Mouse (Mus musculus) thymus, postnatal 25 days (tissue): ENCODE results near the gene Nr2f6.
A peak's percentile ranks its signal among the peaks of the same experiment; 100 is the strongest.

Source experiments
- DNase-seq: peaks from one replicate; pipeline ENCODE4 v3.0.0; 2022

Nr2f6 gene

DNA sequence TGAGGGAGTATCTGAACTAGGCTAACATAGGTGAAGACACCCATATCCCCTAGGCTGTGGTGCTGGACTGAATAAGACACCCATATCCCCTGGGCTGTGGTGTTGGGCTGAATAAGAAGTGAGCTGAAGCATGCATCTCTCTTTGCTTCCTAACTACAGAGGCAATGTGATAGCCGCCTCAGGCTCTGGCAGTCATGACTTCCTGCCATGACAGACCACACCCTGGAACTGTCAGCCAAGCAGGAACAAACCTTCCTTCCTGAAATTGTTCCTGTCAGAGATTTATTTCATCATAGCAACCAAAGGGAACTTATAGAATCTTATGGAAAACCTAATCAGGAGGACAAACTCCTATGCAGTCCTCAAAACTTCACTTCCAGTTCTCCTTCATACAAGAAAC lies 6.5 kb upstream of the Nr2f6 start:
- DNase-seq = no peak

DNA sequence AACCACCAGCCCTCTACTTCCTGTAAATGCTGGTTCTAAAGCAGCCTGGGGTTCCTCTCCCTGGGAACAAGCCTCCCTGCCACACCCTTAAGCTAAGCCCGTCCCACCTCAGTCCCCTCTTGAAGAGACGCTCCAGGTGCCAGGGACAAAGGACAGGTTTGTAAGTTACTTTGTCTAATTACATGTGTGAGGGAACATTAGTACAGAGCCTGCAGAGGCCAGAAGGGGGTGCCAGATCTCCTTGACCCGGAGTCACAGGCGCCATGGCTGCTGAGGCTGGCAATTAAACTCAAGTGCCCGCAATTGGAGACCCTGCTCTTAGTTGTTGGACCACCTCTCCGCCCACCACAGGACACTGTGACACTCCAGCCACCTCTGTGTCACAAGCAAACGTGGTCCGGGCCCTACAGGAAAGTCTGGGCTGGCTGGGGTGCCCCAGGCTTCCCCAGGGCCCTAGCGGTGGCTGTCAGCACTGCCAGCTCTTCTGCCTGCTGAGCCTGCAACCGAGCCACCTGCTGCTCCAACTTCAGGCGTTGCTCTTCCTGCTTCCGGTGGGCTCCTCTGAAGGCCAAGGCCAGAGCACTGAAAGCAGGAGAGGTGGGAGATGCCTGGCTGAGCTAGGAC lies 3.6 kb upstream of the Nr2f6 start:
- no peak for DNase-seq

- no peak for DNase-seq
Measured at GRCm38 (mm10) chr8:71383860-71384259, 2.1 kb upstream of the Nr2f6 start.

GRCm38 (mm10) chr8:71383396-71383795 lies 1.6 kb upstream of the Nr2f6 start:
- no peak for DNase-seq

DNA sequence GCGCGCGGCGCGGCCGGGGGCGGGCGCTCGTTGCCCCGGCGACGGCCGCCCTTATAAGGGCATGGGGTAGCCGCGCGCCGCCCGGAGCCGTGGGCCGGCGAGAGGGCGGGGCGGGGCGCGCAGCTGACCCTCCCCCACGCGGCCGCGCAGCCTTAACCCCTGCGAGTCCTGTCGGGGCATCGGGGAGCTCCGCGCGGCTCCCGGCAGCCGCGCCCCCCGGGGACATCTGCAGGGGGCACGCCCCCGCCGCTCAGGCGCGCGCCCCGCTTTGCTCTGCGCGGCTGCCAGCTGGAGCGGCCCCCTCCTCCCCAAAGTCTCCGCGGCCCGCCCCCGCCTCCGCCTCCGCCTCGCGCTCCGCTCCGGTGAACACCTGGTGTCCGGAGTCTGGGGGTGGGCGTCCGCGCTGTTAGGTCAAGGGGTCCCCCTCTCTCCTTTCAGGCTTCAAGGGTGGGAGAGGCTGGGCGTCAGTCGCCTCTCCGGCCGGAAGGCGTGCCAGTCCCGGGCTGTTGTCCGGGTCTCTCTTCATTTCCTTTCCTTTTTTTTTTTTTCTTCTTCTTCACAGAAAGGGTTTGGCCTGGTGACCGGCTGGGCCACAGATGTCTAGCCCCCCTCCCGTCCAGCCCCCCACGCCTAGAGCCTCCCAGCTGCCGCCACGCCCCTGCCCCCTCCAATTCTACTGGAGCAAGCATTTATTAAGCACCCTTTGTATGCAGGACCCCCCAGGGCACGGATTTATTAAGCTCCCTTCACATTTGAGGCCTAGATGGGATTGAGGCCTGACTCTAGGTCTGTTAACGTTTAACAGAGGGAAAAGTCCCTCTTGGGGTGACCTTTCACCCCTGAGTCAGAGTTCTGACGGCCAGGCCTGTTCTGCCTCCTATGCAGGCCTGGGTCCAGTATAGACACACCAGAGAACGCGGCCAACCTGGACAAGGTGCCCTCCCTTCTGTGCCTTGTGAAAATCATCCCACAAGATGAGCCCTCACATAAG lies 506 bp upstream of the Nr2f6 start:
- DNase-seq = peak; percentile 72

GRCm38 (mm10) chr8:71380178-71381171 lies 1.3 kb downstream of the Nr2f6 start:
- DNase-seq = no peak

GRCm38 (mm10) chr8:71379512-71380075 lies 2.2 kb downstream of the Nr2f6 start:
- DNase-seq = no peak

- no peak for DNase-seq
Measured at GRCm38 (mm10) chr8:71379008-71379407, 2.8 kb downstream of the Nr2f6 start.

GRCm38 (mm10) chr8:71376423-71377030 lies 5.2 kb downstream of the Nr2f6 start:
- no peak for DNase-seq

GRCm38 (mm10) chr8:71375581-71376422 lies 6.0 kb downstream of the Nr2f6 start:
- DNase-seq = peak; percentile 54

GRCm38 (mm10) chr8:71374616-71375206 lies 7.0 kb downstream of the Nr2f6 start:
- no peak for DNase-seq

DNA sequence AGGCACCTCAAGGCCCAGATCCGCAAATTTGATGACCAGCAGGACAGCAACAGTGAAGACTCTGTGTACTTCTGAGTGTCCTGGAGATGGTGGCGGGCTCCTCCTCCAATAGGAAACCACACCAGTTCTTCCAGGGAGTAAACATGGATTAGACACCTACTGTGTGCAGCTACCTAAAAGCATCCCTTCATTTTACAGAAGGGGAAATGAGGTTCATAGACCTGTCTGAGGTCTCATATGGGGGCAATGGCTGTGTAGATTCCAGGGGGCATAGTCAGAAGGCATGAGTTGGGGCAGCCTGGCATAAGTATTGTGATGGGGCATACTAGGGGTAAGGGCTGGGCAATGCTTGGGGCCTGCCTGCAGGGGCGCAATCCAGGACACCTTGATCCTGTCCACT lies 8.8 kb downstream of the Nr2f6 start:
- no peak for DNase-seq

DNA sequence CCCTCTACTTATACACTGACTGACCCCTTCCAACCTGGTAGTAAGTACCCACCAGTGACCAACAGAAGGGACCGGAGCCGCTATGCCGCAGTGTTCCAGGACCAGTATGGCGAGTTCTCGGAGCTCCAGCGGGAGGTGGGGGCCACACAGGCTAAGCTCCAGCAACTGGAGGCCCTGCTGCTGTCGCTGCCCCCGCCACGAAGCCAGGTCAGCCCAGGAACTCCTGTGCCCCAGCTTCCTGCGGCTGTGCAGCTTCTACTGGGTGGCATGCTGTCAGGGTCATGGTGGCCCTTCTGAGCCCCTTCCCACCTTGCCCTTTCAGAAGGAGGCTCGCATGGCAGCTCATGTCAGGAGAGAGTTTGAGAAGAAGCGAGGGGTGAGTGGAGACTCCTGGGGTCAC lies 9.3 kb downstream of the Nr2f6 start:
- DNase-seq = no peak

DNA sequence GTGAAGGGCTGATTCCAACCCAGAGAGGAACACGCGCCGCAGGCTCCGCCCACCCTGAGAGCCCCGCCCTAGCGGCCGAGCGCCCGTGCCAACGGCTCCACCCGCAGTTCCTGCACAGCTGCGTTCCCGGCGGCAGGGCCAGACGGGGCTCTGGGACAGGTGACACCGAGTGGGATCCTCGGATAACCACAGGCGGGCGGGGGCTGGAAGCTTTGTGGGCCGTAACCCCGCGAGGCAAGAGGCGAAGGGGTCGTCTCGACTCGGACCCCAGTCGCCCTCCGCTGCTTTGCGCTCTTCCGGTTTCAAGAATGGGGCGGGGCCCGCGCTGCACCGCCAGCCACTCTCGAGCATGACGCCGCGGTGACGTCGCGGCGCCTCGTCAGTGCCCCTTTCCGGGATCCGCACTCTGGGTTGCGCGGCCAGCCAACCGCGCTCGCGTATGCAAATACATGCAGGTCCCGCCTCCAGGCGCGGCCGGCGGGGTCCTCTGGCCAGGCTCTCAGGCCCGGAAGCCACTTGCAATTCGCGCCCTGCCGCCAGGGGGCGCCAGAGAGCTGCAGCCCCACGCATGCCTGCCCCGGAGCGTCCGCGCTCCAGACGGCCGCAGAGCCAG lies 10.4 kb downstream of the Nr2f6 start, which contains the start of gene Ocel1:
TSS of gene Ocel1 (plus strand) at position 63 of the 613 bp plus-strand sequence.
- peak; percentile 97 for DNase-seq

DNA sequence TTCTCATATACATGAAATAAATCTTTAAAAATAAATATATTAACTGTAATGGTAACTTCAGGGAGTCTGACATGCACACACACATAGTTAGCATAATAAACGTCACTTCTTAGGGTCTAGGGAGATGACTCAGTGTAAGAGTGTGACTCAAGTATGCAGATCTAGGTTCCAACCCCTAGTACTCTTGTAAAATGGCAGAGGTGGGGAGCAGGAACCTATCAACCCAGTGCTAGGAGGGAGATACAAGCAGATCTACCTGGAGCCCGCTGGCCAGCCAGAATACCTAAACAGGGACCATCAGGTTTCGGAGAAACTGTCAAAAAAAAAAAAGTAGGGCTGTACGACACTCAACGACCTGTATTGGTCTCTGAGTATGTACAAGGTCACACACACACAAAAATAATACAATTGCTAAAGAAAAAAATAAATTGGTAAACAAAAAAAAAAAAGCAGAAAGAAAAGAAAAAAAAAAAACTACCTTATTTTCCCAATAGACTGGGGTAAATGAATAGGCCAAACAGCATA lies 11.0 kb downstream of the Nr2f6 start:
- DNase-seq = no peak

DNA sequence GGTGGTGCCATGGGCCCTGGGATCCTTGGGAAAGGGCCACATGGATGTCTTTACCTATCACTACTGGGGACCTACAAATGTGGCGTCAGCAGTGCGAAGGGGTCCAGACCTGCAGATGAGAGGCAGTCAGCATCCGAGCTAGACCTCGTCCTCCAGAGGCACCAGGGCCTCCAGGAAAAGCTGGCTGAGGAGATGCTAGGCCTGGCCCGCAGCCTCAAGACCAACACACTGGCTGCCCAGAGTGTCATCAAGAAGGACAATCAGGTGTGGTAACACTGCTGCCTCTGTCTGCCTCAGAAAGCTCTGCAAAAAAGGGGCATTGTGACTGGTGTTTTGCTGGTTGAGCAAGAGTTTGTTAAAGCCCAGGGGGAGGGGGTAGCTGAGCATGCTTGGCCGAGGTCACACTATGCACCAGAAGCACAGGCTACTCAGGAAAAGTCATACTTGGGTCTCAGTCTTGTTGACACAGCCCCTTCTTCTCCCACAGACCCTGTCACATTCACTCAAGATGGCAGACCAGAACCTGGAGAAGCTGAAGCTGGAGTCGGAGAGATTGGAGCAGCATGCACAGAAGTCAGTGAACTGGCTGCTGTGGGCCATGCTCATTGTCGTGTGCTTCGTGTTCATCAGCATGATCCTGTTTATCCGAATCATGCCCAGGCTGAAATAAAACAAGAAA lies 12.6 kb downstream of the Nr2f6 start:
- DNase-seq = no peak

- DNase-seq = no peak
Measured at GRCm38 (mm10) chr8:71368366-71368765, 13.4 kb downstream of the Nr2f6 start.

- no peak for DNase-seq
Measured at GRCm38 (mm10) chr8:71367529-71368176, 14.1 kb downstream of the Nr2f6 start.
